Mouse (Mus musculus) small intestine, adult 10 weeks (tissue): Measurements from ENCODE around the gene Olfr898. TPM values are rescaled to one million over a fixed set of nuclear protein-coding genes. Genes with fewer than 3 reads are reported as not detected.

Source experiments
- polyA plus RNA-seq: library from polyadenylated mRNA; stranded (reverse); fragments of 350-450 nt; fragmentation: Illumina TruSeq; extraction: RNeasy Lipid Tissue Mini Kit (QIAGEN cat#74804); gene quantifications from one replicate; pipeline ENCODE4 v1.2.3, GENCODE M21; 2014; ENCODE audit warnings: low replicate concordance

Gene Olfr898
- not detected for polyA plus RNA-seq

DNA sequence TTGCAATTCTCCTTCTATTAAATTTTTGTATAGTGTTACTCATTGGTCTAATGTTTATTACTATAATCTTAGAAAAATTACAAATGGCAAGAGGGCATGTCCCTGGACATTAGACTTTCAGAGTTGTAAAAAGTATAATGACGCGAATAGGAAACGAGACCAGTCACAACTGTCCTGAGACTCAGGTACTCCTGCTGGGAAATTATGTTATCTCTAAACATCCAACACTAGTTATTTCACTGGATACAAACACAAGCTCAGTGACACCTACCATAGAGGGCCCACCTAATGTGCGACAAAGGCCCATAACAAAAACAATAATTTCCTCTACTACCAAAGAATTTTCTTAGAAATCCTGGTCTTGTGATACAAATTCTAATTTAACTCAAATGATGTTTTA lies at the start of gene Olfr898:
Gene Olfr898 (plus strand): TSS at position 301 of the 400 bp plus-strand sequence.

DNA sequence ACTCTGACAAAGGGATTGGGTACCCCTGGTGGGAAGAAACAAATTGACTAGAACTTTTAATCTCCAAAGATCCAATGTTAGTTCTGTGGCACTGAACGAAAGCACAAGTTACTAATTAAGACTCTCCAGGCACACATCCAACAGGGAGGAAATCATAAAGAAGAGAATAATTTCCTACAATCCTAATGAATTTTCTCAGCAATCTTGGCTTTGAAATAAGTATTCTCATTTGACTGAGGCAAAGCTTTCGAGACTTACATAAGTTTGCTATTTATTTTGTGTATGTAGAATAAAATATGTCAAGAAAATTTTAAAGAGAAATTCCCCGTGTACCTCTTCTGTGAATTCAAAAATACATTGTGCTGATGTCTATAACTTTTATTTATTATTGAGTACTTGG lies 19.5 kb upstream of the Olfr898 start, which contains the start of gene Olfr25:
Gene Olfr25 (plus strand): TSS at position 301 of the 400 bp plus-strand sequence.

GRCm38 (mm10) chr9:38366596-38366995 lies 18.4 kb downstream of the Olfr898 start, which contains the start of gene Olfr250:
TSS of gene Olfr250 (plus strand) at chr9:38366896.

DNA sequence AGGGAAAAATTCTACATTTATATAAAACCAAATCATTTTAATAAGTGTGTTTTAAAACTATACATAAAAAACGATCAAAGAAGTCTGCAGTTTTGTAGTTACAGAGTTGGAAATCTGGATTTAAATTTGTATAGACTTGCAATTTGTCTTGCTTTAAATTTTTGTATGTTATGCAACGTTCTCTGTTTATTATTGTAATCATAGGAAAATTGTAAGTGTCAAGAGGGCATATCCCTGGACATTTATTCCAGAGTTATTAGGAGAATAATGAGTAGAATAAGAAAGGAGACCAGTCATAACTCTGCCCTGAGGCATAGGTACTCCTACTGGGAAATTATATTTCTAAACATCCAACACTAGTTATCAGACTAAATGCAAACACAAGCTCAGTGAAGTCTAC lies 28.6 kb downstream of the Olfr898 start, which contains the start of gene Olfr251:
Gene Olfr251 (plus strand): TSS at position 301 of the 400 bp plus-strand sequence.

DNA sequence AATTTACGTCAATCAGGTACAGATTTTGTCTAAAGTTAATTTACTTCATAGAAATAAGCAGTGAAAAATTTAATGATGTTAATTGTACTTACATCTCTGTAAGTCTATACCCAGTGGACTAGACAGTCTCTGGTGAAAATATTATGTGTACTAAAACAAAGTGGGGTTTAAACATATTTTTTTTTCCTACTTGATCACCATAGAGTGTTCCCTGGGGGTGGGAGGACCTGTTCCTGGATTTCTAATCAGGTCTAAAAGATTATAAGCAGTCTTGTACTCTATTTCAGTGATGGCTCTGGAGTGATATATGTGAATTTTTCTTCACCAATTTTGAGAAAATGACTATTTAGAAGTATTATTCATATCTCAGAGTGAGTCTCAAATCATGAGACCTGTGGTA lies 53.2 kb downstream of the Olfr898 start, which contains the start of gene Olfr147:
Gene Olfr147 (plus strand): TSS at position 301 of the 400 bp plus-strand sequence.

Other genes starting within 250 kb of the Olfr898 start
- not detected for gene Olfr888, start 240.3 kb upstream of the Olfr898 start, polyA plus RNA-seq
- not detected for gene Olfr889, start 233.2 kb upstream of the Olfr898 start, polyA plus RNA-seq
- not detected for gene Olfr890, start 205.9 kb upstream of the Olfr898 start, polyA plus RNA-seq
- not detected for gene Olfr891, start 167.6 kb upstream of the Olfr898 start, polyA plus RNA-seq
- not detected for gene Olfr893, start 140.0 kb upstream of the Olfr898 start, polyA plus RNA-seq
- gene Olfr894, start 130.4 kb upstream of the Olfr898 start, polyA plus RNA-seq: not detected
- gene Olfr143, start 95.6 kb upstream of the Olfr898 start, polyA plus RNA-seq: not detected
- gene Olfr895, start 80.6 kb upstream of the Olfr898 start, polyA plus RNA-seq: not detected
- gene Olfr896-ps1, start 57.3 kb upstream of the Olfr898 start, polyA plus RNA-seq: not detected
- not detected for gene Olfr25, start 19.4 kb upstream of the Olfr898 start, polyA plus RNA-seq
- gene Olfr250, start 18.5 kb downstream of the Olfr898 start, polyA plus RNA-seq: not detected
- gene Olfr251, start 28.7 kb downstream of the Olfr898 start, polyA plus RNA-seq: not detected
- gene Olfr147, start 53.3 kb downstream of the Olfr898 start, polyA plus RNA-seq: not detected
- not detected for gene Olfr901, start 81.0 kb downstream of the Olfr898 start, polyA plus RNA-seq
- not detected for gene Olfr902, start 99.2 kb downstream of the Olfr898 start, polyA plus RNA-seq
- gene Olfr904, start 114.7 kb downstream of the Olfr898 start, polyA plus RNA-seq: not detected
- not detected for gene Olfr905, start 122.7 kb downstream of the Olfr898 start, polyA plus RNA-seq
- not detected for gene Olfr906, start 138.7 kb downstream of the Olfr898 start, polyA plus RNA-seq
- not detected for gene Olfr907, start 147.4 kb downstream of the Olfr898 start, polyA plus RNA-seq
- gene Olfr911-ps1, start 173.2 kb downstream of the Olfr898 start, polyA plus RNA-seq: not detected
- gene Olfr910, start 189.4 kb downstream of the Olfr898 start, polyA plus RNA-seq: not detected
- gene Olfr912, start 231.8 kb downstream of the Olfr898 start, polyA plus RNA-seq: not detected
- not detected for gene Olfr913, start 244.3 kb downstream of the Olfr898 start, polyA plus RNA-seq